In the genomic region with DNA sequence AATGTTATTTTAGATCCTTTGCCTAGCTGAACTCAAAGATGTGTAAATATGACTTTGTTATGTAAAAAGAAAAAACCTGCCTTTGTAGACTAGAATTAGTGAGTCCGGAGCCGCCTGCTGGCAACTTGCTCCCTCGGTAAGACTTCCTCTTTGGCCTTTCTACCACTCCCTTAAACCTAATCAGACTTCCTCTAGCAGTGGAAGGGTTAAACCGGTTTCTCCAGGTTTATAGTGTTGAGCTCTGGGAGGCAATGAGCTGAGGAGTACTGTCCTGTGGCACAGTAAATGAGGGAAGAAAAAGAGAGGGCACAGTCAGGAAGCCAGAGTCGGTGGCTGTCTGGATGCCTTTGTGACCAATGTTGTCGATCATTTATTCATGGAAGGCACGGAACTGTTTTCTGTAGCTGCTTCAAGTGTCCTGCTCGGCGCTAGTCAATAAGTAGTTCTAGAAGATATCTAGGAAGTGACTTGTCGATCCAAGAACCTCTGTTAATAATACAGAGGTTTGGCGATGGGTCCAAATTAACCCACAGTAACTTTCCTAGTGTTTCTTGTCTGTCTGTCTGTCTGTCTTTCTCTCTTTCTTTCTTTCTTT, we compare ENCODE assay signal across 23 mouse cellular contexts. TPM values are rescaled to one million over a fixed set of nuclear protein-coding genes. Genes with fewer than 3 reads are reported as not detected.
DNase-seq lines count a peak whose midpoint lies in the region; ATAC-seq and TF ChIP-seq lines count a peak whose summit lies in the region.
"Had no signal": no experiment of that assay in that cellular context is flagged by ENCODE, and none has a peak within 500 bp of the region (broad histone marks: within the 10 kb centered on the region; RNA-seq: fewer than 3 reads in every experiment).

No protein-coding gene starts in this region.

- H3K4me2 ChIP-seq in liver, embryonic 14.5 days (ENCODE audit: low read depth), result peak overlapping the region; percentile 8; the same call in 1 of the 2 replicates
- H3K4me2 ChIP-seq: embryonic facial prominence, embryonic 12.5 days; heart, embryonic 13.5 days; limb, embryonic 15.5 days had no signal

- H3K9me3 ChIP-seq in liver, embryonic 14.5 days (ENCODE audit: control insufficient read depth, low read length), result no peaks in the 10 kb centered on the region
- H3K9me3 ChIP-seq: embryonic facial prominence, embryonic 12.5 days; heart, embryonic 13.5 days; limb, embryonic 15.5 days; megakaryocyte, embryonic 14.5 days had no signal

- 0 out of 2 replicates have a peak, but pooled peaks have one; percentile 5 for ATAC-seq in liver, embryonic 14.5 days (ENCODE audit: insufficient read depth)
- ATAC-seq: forebrain, embryonic 16.5 days; hindbrain, postnatal 0 days; midbrain, embryonic 16.5 days had no signal

- no peaks in the 10 kb centered on the region; the same call in 1 of the 2 replicates for H3K36me3 ChIP-seq in heart, adult 2 months (ENCODE audit: control insufficient read depth, insufficient read depth, low read length)
- no peaks in the 10 kb centered on the region for H3K36me3 ChIP-seq in liver, embryonic 14.5 days (replicated peaks; ENCODE audit: control insufficient read depth, insufficient read depth, low read depth)
- H3K36me3 ChIP-seq: embryonic facial prominence, embryonic 12.5 days; heart, embryonic 13.5 days; limb, embryonic 15.5 days had no signal

- no peak overlapping the region for H3K4me3 ChIP-seq in heart, adult 2 months
- H3K4me3 ChIP-seq in liver, embryonic 14.5 days (ENCODE audit: insufficient read depth in 1 of 2, low read depth in 2 of 2, low read length in 2 of 2), result peak overlapping the region in 1 of 2 experiments; percentile 19; a peak in 1 of 4 replicates
- H3K4me3 ChIP-seq: embryonic facial prominence, embryonic 12.5 days; heart, embryonic 13.5 days; limb, embryonic 15.5 days; megakaryocyte, embryonic 14.5 days had no signal

- TF ChIP-seq EP300 in heart, adult 2 months (IDR thresholded peaks at IDR 0.05; ENCODE audit: insufficient read depth, low read depth, low read length), result no peak
- no peak for TF ChIP-seq EP300 in liver, embryonic 14.5 days (IDR thresholded peaks at IDR 0.05; ENCODE audit: low read depth)

- no peak overlapping the region for H3K27ac ChIP-seq in heart, adult 2 months
- H3K27ac ChIP-seq in liver, embryonic 14.5 days, result peak overlapping the region; percentile 7
- H3K27ac ChIP-seq: embryonic facial prominence, embryonic 12.5 days; heart, embryonic 13.5 days; hindbrain, postnatal 0 days; limb, embryonic 15.5 days had no signal

- H3K4me1 ChIP-seq in heart, adult 2 months (ENCODE audit: control insufficient read depth, insufficient read depth, low read length), result peaks cover 5% of the 10 kb centered on the region; the same call in 1 of the 2 replicates
- H3K4me1 ChIP-seq in liver, embryonic 14.5 days (replicated peaks; ENCODE audit: control insufficient read depth in 2 of 2, insufficient read depth in 2 of 2, low read length in 1 of 2), result peaks cover 0 to 7% of the 10 kb centered on the region in 2 experiments; a peak in 1 of 4 replicates
- H3K4me1 ChIP-seq: embryonic facial prominence, embryonic 12.5 days; heart, embryonic 13.5 days; limb, embryonic 15.5 days had no signal

- H3K9ac ChIP-seq in heart, adult 2 months (ENCODE audit: low read depth, low read length), result no peak overlapping the region
- no peak overlapping the region for H3K9ac ChIP-seq in liver, embryonic 14.5 days (replicated peaks)
- H3K9ac ChIP-seq: embryonic facial prominence, embryonic 12.5 days; heart, embryonic 13.5 days; limb, embryonic 15.5 days had no signal

- TF ChIP-seq CTCF in heart, adult 2 months (IDR thresholded peaks at IDR 0.05), result 0 out of 2 replicates have a peak, but pooled peaks have one; percentile 17
- TF ChIP-seq CTCF in liver, embryonic 14.5 days (IDR thresholded peaks at IDR 0.05; ENCODE audit: low read depth), result 0 out of 2 replicates have a peak, but pooled peaks have one; percentile 11

- intact Hi-C loops in heart, adult 2 months (cut with DNase I), result no loop called here
- intact Hi-C loops in heart, postnatal 36 days (cut with DNase I), result no loop called here

- H3K79me2 ChIP-seq in heart, adult 2 months (replicated peaks; ENCODE audit: control insufficient read depth, insufficient read depth, low read length), result 0 out of 2 replicates have a peak, but pooled peaks cover 1% of the 10 kb centered on the region

- 68% methylated on average over 11 of the region's 11 CpGs for WGBS in heart, adult 2 months
- WGBS in liver, embryonic 14.5 days (ENCODE audit: insufficient replicate concordance), result 42% methylated on average over 11 of the region's 11 CpGs

- no peaks in the 10 kb centered on the region for H3K27me3 ChIP-seq in heart, adult 2 months (ENCODE audit: control insufficient read depth, insufficient read depth, low read length)
- no peaks in the 10 kb centered on the region for H3K27me3 ChIP-seq in liver, embryonic 14.5 days (ENCODE audit: control insufficient read depth, insufficient read depth, low read length)
- H3K27me3 ChIP-seq: embryonic facial prominence, embryonic 12.5 days; limb, embryonic 15.5 days had no signal

- no peak for DNase-seq in heart, adult 2 months
- DNase-seq in heart, postnatal 36 days, result no peak
- peak; percentile 35 for DNase-seq in urinary bladder, postnatal 14 days (ENCODE audit: low spot score)
- DNase-seq in urinary bladder, postnatal 10 days (ENCODE audit: low spot score), result no peak
- DNase-seq in liver, embryonic 14.5 days (ENCODE audit: low read depth in 3 of 3, low spot score in 3 of 3), result no peak
- no peak for DNase-seq in spleen, postnatal 10 days (ENCODE audit: low spot score in 2 of 2)
- no peak for DNase-seq in thymus, postnatal 14 days
- DNase-seq in Muller cell, postnatal 12 days (ENCODE audit: inconsistent ontology term), result no peak
- DNase-seq: adrenal gland, adult 8-10 months; cerebellum, adult 11 months; lung, postnatal 14 days; right cerebral cortex, adult 18-20 months; thymus, postnatal 36 days had no signal

- TF ChIP-seq POLR2A in heart, adult 2 months (IDR thresholded peaks at IDR 0.05; ENCODE audit: insufficient read depth, low read depth, low read length), result no peak

RNA-seq across cellular contexts. Expression of gene Ppara, which starts 37.5 kb away (rescaled TPM):
- total RNA-seq in heart, adult 2 months (2021), result 10 to 100 TPM; 53.1 to 60.7 TPM
- polyA plus RNA-seq in heart, adult 2 months (2012; rRNA removed), result 12.9 and 25.4 TPM in 2 replicates
- total RNA-seq in heart, postnatal 36 days (2021), result 10 to 100 TPM; 39.3 to 53.4 TPM
- polyA plus RNA-seq in liver, embryonic 14.5 days (2012; rRNA removed), result 1.3 and 4.4 TPM in 2 replicates
- polyA plus RNA-seq in liver, embryonic 14.5 days (2014; fragmentation: Nextera tagmentation; extraction: Ambion mirVana), result 6.9 and 8.0 TPM in 2 replicates
- total RNA-seq: CH12.LX; common myeloid progenitor, adult 5-6 weeks; hematopoietic stem cell, adult 5-6 weeks had no signal

RNA-seq across cellular contexts. Expression of gene Cdpf1, which starts 39.3 kb away (rescaled TPM):
- 10 to 100 TPM; 31.6 to 37.3 TPM for total RNA-seq in heart, adult 2 months (2021)
- 36.4 and 42.6 TPM in 2 replicates for polyA plus RNA-seq in heart, adult 2 months (2012; rRNA removed)
- 10 to 100 TPM; 35.6 to 41.4 TPM for total RNA-seq in heart, postnatal 36 days (2021)
- 15.7 and 19.7 TPM in 2 replicates for polyA plus RNA-seq in liver, embryonic 14.5 days (2012; rRNA removed)
- 23.7 and 26.2 TPM in 2 replicates for polyA plus RNA-seq in liver, embryonic 14.5 days (2014; fragmentation: Nextera tagmentation; extraction: Ambion mirVana)

RNA-seq across cellular contexts. Expression of gene Pkdrej, which starts 49.3 kb away (rescaled TPM):
- total RNA-seq in heart, adult 2 months (2021), result 1 to 10 TPM; 3.9 to 4.2 TPM
- 1.8 and 3.0 TPM in 2 replicates for polyA plus RNA-seq in heart, adult 2 months (2012; rRNA removed)
- 1 to 10 TPM; 2.7 to 3.8 TPM for total RNA-seq in heart, postnatal 36 days (2021)
- 0.08 and 0.10 TPM in 2 replicates for polyA plus RNA-seq in liver, embryonic 14.5 days (2012; rRNA removed)
- 0.13 and 0.14 TPM in 2 replicates for polyA plus RNA-seq in liver, embryonic 14.5 days (2014; fragmentation: Nextera tagmentation; extraction: Ambion mirVana)
- total RNA-seq: CH12.LX; hematopoietic stem cell, adult 5-6 weeks had no signal
- polyA plus RNA-seq: midbrain, embryonic 16.5 days had no signal

RNA-seq across cellular contexts. Expression of gene Ttc38, which starts 59.9 kb away (rescaled TPM):
- 10 to 100 TPM; 15.3 to 21.1 TPM for total RNA-seq in heart, adult 2 months (2021)
- polyA plus RNA-seq in heart, adult 2 months (2012; rRNA removed), result 6.8 and 10.6 TPM in 2 replicates
- 10 to 100 TPM; 13.9 to 21.5 TPM for total RNA-seq in heart, postnatal 36 days (2021)
- 3.8 and 4.0 TPM in 2 replicates for polyA plus RNA-seq in liver, embryonic 14.5 days (2012; rRNA removed)
- polyA plus RNA-seq in liver, embryonic 14.5 days (2014; fragmentation: Nextera tagmentation; extraction: Ambion mirVana), result 4.5 and 7.0 TPM in 2 replicates
